Mouse (Mus musculus) CD4-positive helper T cell, adult 2 months (primary cell): ENCODE measurements around the gene Olfr746.

Experiments
- DNase-seq: peaks from one replicate; pipeline ENCODE4 v3.0.0-alpha.2; 2012; ENCODE audit warnings: low read depth, missing footprints, low spot score

The Olfr746 gene

GRCm38 (mm10) chr14:50646783-50647182 is at the start of gene Olfr746:
TSS of gene Olfr746 (plus strand) at chr14:50647083.
- no peak for DNase-seq

GRCm38 (mm10) chr14:50614579-50614978 is 32.3 kb upstream of the Olfr746 start, which contains the start of gene Olfr744:
TSS of gene Olfr744 (plus strand) at chr14:50614879.
- DNase-seq = no peak

GRCm38 (mm10) chr14:50639088-50639487 is 7.8 kb upstream of the Olfr746 start, which contains the start of gene Olfr745:
TSS of gene Olfr745 (plus strand) at chr14:50639388.
- no peak for DNase-seq

- DNase-seq = no peak
These were observed 46.2 kb downstream of the Olfr746 start, which contains the start of gene Olfr747 for GRCm38 (mm10) chr14:50693106-50693505. TSS of gene Olfr747 (minus strand) at chr14:50693206.
